In genomic region chr5:147358481-147358880, GRCm38 (mm10) we compare ENCODE assay signal across 28 mouse cellular contexts. TPM values are rescaled to one million over a fixed set of nuclear protein-coding genes. Genes with fewer than 3 reads are reported as not detected.
DNase-seq lines count a peak whose midpoint lies in the region; ATAC-seq and TF ChIP-seq lines count a peak whose summit lies in the region.
"Had no signal": no experiment of that assay in that cellular context is flagged by ENCODE, and none has a peak within 500 bp of the region (broad histone marks: within the 10 kb centered on the region; RNA-seq: fewer than 3 reads in every experiment).

No protein-coding gene starts in this region.

- peak; percentile 66 for DNase-seq in heart, adult 11 months
- peak; percentile 26 for DNase-seq in thymus, adult 2 months
- no peak for DNase-seq in thymus, adult 18-20 months
- DNase-seq in thymus, postnatal 36 days, result peak; percentile 28 to 45
- no peak for DNase-seq in urinary bladder, adult 2 months (ENCODE audit: low spot score)
- no peak for DNase-seq in lung, postnatal 4 days
- DNase-seq: adrenal gland, postnatal 10 days; adrenal gland, postnatal 36 days; cerebellum, adult 18-20 months; cerebellum, adult 9-10 months; cerebellum, postnatal 14 days; gastrocnemius, adult 2 months; gastrocnemius, postnatal 14 days; heart, adult 18-20 months; heart, postnatal 14 days had no signal

- H3K4me2 ChIP-seq in heart, embryonic 12.5 days, result no peak overlapping the region
- H3K4me2 ChIP-seq: forebrain, embryonic 13.5 days; heart, embryonic 11.5 days; heart, embryonic 15.5 days; hindbrain, embryonic 12.5 days; hindbrain, embryonic 15.5 days had no signal

- ATAC-seq in heart, embryonic 12.5 days (ENCODE audit: insufficient number of reproducible peaks, low FRiP score), result no peak
- ATAC-seq: forebrain, embryonic 13.5 days; forebrain, embryonic 16.5 days; Patski had no signal

- no peak for TF ChIP-seq POLR2A in thymus, adult 2 months (IDR thresholded peaks at IDR 0.05; ENCODE audit: control insufficient read depth, extremely low read depth, insufficient read depth, low read length, poor library complexity)

- no peaks in the 10 kb centered on the region for H3K9me3 ChIP-seq in heart, embryonic 12.5 days (replicated peaks)
- H3K9me3 ChIP-seq: forebrain, embryonic 10.5 days; forebrain, embryonic 13.5 days; G1E; heart, embryonic 15.5 days; hindbrain, embryonic 12.5 days; hindbrain, embryonic 15.5 days had no signal

- WGBS in heart, embryonic 12.5 days, result 85% methylated on average over 11 of the region's 11 CpGs
- WGBS in thymus, adult 2 months, result 17% methylated on average over 11 of the region's 11 CpGs

- no peak overlapping the region for H3K4me3 ChIP-seq in heart, embryonic 12.5 days
- no peak overlapping the region for H3K4me3 ChIP-seq in thymus, adult 2 months (ENCODE audit: control insufficient read depth, insufficient read depth, low read length)
- H3K4me3 ChIP-seq: forebrain, embryonic 10.5 days; forebrain, embryonic 13.5 days; gastrocnemius, adult 2 months; heart, embryonic 15.5 days; hindbrain, embryonic 12.5 days; hindbrain, embryonic 15.5 days had no signal

- no peaks in the 10 kb centered on the region for H3K27me3 ChIP-seq in heart, embryonic 12.5 days (replicated peaks)
- no peaks in the 10 kb centered on the region for H3K27me3 ChIP-seq in thymus, adult 2 months (ENCODE audit: control insufficient read depth, insufficient read depth, low read length)
- H3K27me3 ChIP-seq: CH12.LX; forebrain, embryonic 13.5 days; heart, embryonic 15.5 days; hindbrain, embryonic 12.5 days; hindbrain, embryonic 15.5 days; Patski had no signal

- H3K36me3 ChIP-seq in heart, embryonic 12.5 days, result no peaks in the 10 kb centered on the region
- H3K36me3 ChIP-seq in thymus, adult 2 months (ENCODE audit: control insufficient read depth, insufficient read depth, low read length), result no peaks in the 10 kb centered on the region
- H3K36me3 ChIP-seq: forebrain, embryonic 10.5 days; G1E; heart, embryonic 15.5 days; hindbrain, embryonic 12.5 days; hindbrain, embryonic 15.5 days had no signal

- no peak overlapping the region for H3K9ac ChIP-seq in heart, embryonic 12.5 days
- H3K9ac ChIP-seq: forebrain, embryonic 13.5 days; heart, embryonic 15.5 days; hindbrain, embryonic 12.5 days; hindbrain, embryonic 15.5 days had no signal

- no peak for TF ChIP-seq CTCF in thymus, adult 2 months (IDR thresholded peaks at IDR 0.05; ENCODE audit: borderline replicate concordance, control insufficient read depth, extremely low read depth, insufficient read depth, low read length, poor library complexity)

- no peak overlapping the region for H3K27ac ChIP-seq in heart, embryonic 12.5 days (ENCODE audit: poor library complexity, severe bottlenecking)
- peak overlapping the region; percentile 71 for H3K27ac ChIP-seq in thymus, adult 2 months (ENCODE audit: control insufficient read depth, insufficient read depth, low read length)
- H3K27ac ChIP-seq: forebrain, embryonic 10.5 days; forebrain, embryonic 13.5 days; gastrocnemius, adult 2 months; heart, embryonic 15.5 days; hindbrain, embryonic 12.5 days; hindbrain, embryonic 15.5 days had no signal

- H3K4me1 ChIP-seq in heart, embryonic 12.5 days (replicated peaks), result no peaks in the 10 kb centered on the region
- peaks cover 47% of the 10 kb centered on the region for H3K4me1 ChIP-seq in thymus, adult 2 months (replicated peaks; ENCODE audit: control insufficient read depth, insufficient read depth, low read length)
- H3K4me1 ChIP-seq: forebrain, embryonic 10.5 days; forebrain, embryonic 13.5 days; heart, embryonic 15.5 days; hindbrain, embryonic 12.5 days; hindbrain, embryonic 15.5 days had no signal

RNA-seq across cellular contexts. Expression of gene Urad, which starts 36.2 kb away (rescaled TPM):
- polyA plus RNA-seq in heart, embryonic 12.5 days (2016; fragmentation: Nextera tagmentation; extraction: Ambion mirVana), result not detected in 2 replicates
- 0.15 and 0.87 TPM in 2 replicates for polyA plus RNA-seq in thymus, adult 2 months (2012; rRNA removed)
- polyA plus RNA-seq in urinary bladder, adult 2 months (2012; rRNA removed), result not detected in 2 replicates
- polyA plus RNA-seq: embryonic facial prominence, embryonic 11.5 days; embryonic facial prominence, embryonic 14.5 days; forebrain, embryonic 10.5 days; forebrain, embryonic 13.5 days; forebrain, embryonic 16.5 days; G1E; heart, embryonic 11.5 days; heart, embryonic 15.5 days; hindbrain, embryonic 12.5 days; hindbrain, embryonic 15.5 days; Patski had no signal

RNA-seq across cellular contexts. Expression of gene Flt3, which starts 41.8 kb away (rescaled TPM):
- 0.20 TPM in 1 of 2 replicates, not detected in the other for polyA plus RNA-seq in heart, embryonic 12.5 days (2016; fragmentation: Nextera tagmentation; extraction: Ambion mirVana)
- 5.3 and 5.8 TPM in 2 replicates for polyA plus RNA-seq in thymus, adult 2 months (2012; rRNA removed)
- polyA plus RNA-seq in urinary bladder, adult 2 months (2012; rRNA removed), result 1.1 and 1.7 TPM in 2 replicates
- polyA plus RNA-seq: forebrain, embryonic 10.5 days; G1E had no signal

RNA-seq across cellular contexts. Expression of gene Cdx2, which starts 51.4 kb away (rescaled TPM):
- polyA plus RNA-seq in heart, embryonic 12.5 days (2016; fragmentation: Nextera tagmentation; extraction: Ambion mirVana), result not detected in 2 replicates
- 0.32 TPM in 2 replicates for polyA plus RNA-seq in thymus, adult 2 months (2012; rRNA removed)
- not detected in 2 replicates for polyA plus RNA-seq in urinary bladder, adult 2 months (2012; rRNA removed)
- polyA plus RNA-seq: embryonic facial prominence, embryonic 11.5 days; embryonic facial prominence, embryonic 14.5 days; forebrain, embryonic 10.5 days; forebrain, embryonic 13.5 days; forebrain, embryonic 16.5 days; G1E; heart, embryonic 11.5 days; heart, embryonic 15.5 days; hindbrain, embryonic 12.5 days; hindbrain, embryonic 15.5 days had no signal

Comparison
In these comparisons a context has a peak if more than half of its experiments do, and no peak if none do; other contexts are left out.
1. DNase-seq: peak in heart, adult 11 months (single experiment), thymus, adult 2 months (single experiment) and thymus, postnatal 36 days (2 of 2); none in thymus, adult 18-20 months (0 of 2), urinary bladder, adult 2 months (single experiment) and lung, postnatal 4 days (0 of 2).